Mouse (Mus musculus) G1E (cell line): Measurements from ENCODE around the gene Olfr312. TPM values are rescaled to one million over a fixed set of nuclear protein-coding genes. Genes with fewer than 3 reads are reported as not detected.
A peak's percentile ranks its signal among the peaks of the same experiment; 100 is the strongest.

Source experiments
- ATAC-seq: 2 replicates; pipeline ENCODE4 v1.8.0; 2016; ENCODE audit warnings: mild to moderate bottlenecking; ENCODE audit not compliant: insufficient number of reproducible peaks, poor library complexity, low FRiP score, severe bottlenecking; ENCODE audit errors: extremely low read depth
- DNase-seq: peaks from one replicate; pipeline ENCODE4 v3.0.0; 2012; ENCODE audit warnings: low spot score
- H3K27me3 ChIP-seq: 2 replicates; pipeline ENCODE4 v1.6.1; 2012; ENCODE audit warnings: mild to moderate bottlenecking, low read length, inconsistent platforms; ENCODE audit not compliant: insufficient read depth
- H3K36me3 ChIP-seq: replicated peaks from 2 replicates; pipeline ENCODE3; 2012; ENCODE audit warnings: mild to moderate bottlenecking, inconsistent platforms
- H3K4me1 ChIP-seq: 2 replicates; pipeline ENCODE4 v1.6.1; 2012; ENCODE audit warnings: low read depth, low read length, inconsistent platforms, mixed read lengths; ENCODE audit not compliant: insufficient read depth
- H3K4me3 ChIP-seq: 2 replicates; pipeline ENCODE4 v1.5.1; 2012; ENCODE audit warnings: low read depth, mild to moderate bottlenecking, inconsistent platforms, low read length, moderate library complexity, mixed read lengths
- H3K9me3 ChIP-seq: replicated peaks from 2 replicates; pipeline ENCODE4 v1.6.1; 2012; ENCODE audit warnings: inconsistent platforms
- CTCF ChIP-seq: IDR thresholded peaks from 2 replicates; pipeline ENCODE4 v1.5.1; 2012; ENCODE audit warnings: low read depth, low read length, inconsistent platforms, mixed read lengths
- GATA1 ChIP-seq: IDR thresholded peaks from 2 replicates; pipeline ENCODE4 v1.6.1; 2012; ENCODE audit warnings: borderline replicate concordance, low read length, inconsistent platforms, mixed read lengths
- GATA2 ChIP-seq: IDR thresholded peaks from 2 replicates; pipeline ENCODE4 v1.6.1; 2012; ENCODE audit warnings: low read depth, low read length, inconsistent platforms, borderline replicate concordance
- POLR2AphosphoS5 ChIP-seq: IDR thresholded peaks from 2 replicates; pipeline ENCODE4 v1.6.1; 2012; ENCODE audit warnings: low read depth, low read length, inconsistent platforms; ENCODE audit not compliant: insufficient replicate concordance
- TAL1 ChIP-seq: conservative IDR thresholded peaks from 2 replicates; pipeline ENCODE4 v1.6.1; 2012; ENCODE audit warnings: low read depth, low read length, inconsistent platforms, mixed read lengths
- polyA plus RNA-seq: library from polyadenylated mRNA; stranded (reverse); fragments of >175 nt; gene quantifications from 2 replicates; pipeline ENCODE4 v1.2.3, GENCODE M21; 2012
- total RNA-seq, 2 experiments: library from RNA; stranded (forward) in 1 of 2; stranded (reverse) in 1 of 2; fragments of 200-1000 nt in 1 of 2; fragments of >200 nt in 1 of 2; fragmentation: Nextera tagmentation in 1 of 2; gene quantifications; 2 replicates each; pipeline ENCODE4 v1.2.3; 2014 to 2017

Gene Olfr312
- total and polyA plus RNA-seq, 3 experiments = 0.05 TPM; not detected in 2

DNA sequence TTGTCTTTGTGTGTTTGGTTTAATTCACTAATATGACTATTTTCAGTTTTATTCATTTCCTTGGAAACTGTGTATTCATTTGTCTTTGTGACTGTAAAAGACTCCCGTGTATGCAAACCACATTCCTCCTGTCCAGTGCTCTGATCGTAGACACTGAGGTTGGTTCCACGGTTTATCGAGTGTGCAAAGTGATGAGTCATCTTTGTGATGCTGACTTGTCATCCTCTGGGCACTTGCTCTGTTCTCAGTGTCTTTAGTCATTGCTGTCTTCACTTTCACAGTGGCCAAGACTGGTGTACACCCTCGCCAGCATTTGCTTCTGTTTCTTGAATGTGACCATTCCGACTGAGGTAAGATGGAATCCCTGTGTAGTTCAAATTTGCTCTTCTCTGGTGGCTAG is 38.4 kb upstream of the Olfr312 start:
- 0 out of 2 replicates have a peak, but pooled peaks cover 3% of the 10 kb centered on the region for H3K4me1 ChIP-seq
- no peak overlapping the region for H3K4me3 ChIP-seq
- H3K27me3 ChIP-seq = no peaks in the 10 kb centered on the region
- H3K36me3 ChIP-seq = no peaks in the 10 kb centered on the region
- TF ChIP-seq POLR2AphosphoS5 (no peak), GATA2 (no peak), TAL1 (no peak), GATA1 (no peak)
- ATAC-seq = no peak
- no peak for DNase-seq
- no peaks in the 10 kb centered on the region for H3K9me3 ChIP-seq

DNA sequence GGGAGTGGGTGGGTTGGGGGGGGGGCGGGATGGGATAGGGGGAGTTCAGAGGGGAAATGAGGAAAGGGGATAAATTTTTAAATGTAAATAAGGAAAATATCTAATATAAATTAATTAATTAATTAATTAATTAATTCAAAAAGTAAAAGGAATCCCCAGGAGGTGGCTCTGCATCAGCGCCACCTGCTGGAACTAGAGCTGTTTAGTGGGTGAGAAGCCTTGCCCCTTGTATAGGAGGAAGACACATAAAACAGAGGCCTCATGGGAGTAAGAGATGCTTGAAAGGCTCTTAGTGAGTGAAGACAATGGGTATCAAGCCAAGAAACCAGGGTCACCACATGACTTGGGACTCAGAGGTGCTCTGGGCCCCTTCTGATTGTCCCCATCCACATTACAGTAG is 33.2 kb upstream of the Olfr312 start:
- H3K4me1 ChIP-seq = no peaks in the 10 kb centered on the region
- TF ChIP-seq CTCF (0 out of 2 replicates have a peak, but pooled peaks have one; percentile 6), TAL1 (no peak), GATA2 (no peak), POLR2AphosphoS5 (no peak), GATA1 (no peak)
- H3K36me3 ChIP-seq = no peaks in the 10 kb centered on the region
- no peak for ATAC-seq
- H3K4me3 ChIP-seq = no peak overlapping the region
- no peaks in the 10 kb centered on the region for H3K9me3 ChIP-seq
- peaks cover 9% of the 10 kb centered on the region; the same call in 1 of the 2 replicates for H3K27me3 ChIP-seq
- DNase-seq = peak; percentile 24

DNA sequence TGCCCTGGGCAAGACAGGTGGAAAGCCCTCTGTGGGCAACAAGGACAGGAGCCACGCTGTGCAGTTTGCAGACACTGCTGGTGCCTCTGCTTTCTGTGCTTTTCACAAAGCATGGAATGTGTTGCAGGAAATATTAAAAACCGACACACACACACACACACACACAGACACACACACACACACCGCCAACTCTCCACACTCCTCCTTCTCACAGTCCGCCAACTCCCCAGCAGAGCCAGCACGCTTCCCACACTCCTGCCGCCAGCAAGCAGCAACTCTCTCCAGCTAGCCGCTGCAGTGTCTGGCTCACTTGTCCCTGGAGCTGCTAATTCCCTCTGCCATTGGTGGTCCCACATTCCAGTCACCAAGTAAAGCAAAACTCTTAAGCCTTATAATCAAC is 32.2 kb upstream of the Olfr312 start:
- H3K9me3 ChIP-seq = no peaks in the 10 kb centered on the region
- no peaks in the 10 kb centered on the region for H3K4me1 ChIP-seq
- no peaks in the 10 kb centered on the region for H3K36me3 ChIP-seq
- no peak for TF ChIP-seq GATA1
- TF ChIP-seq GATA2 = no peak
- TF ChIP-seq TAL1 = no peak
- no peak for TF ChIP-seq CTCF
- TF ChIP-seq POLR2AphosphoS5 = no peak
- ATAC-seq (no peak), DNase-seq (no peak)
- no peak overlapping the region for H3K4me3 ChIP-seq
- H3K27me3 ChIP-seq = peaks cover 9% of the 10 kb centered on the region; the same call in 1 of the 2 replicates

DNA sequence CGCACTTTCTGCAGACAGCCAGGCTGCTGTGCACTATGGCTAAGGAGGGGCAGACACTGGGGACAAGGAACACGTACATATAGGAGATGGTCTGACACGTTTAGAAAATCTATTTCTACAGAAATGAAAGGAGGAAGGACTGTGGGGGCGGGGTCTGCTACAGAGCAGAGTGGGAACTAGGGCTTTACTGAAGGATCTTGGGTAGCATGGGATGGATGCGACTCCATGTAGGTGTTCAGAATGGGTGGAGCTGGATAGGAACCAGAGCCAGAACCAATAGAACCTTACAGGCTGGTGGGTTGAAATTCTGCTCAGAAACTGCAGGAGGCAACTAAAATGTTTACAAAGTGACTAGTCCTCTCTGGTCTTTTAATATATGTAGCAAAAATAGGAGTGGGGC is 29.3 kb upstream of the Olfr312 start:
- Histone ChIP-seq H3K4me3 (no peak overlapping the region), H3K4me1 (no peaks in the 10 kb centered on the region), H3K9me3 (no peaks in the 10 kb centered on the region), H3K27me3 (peaks cover 9% of the 10 kb centered on the region; the same call in 1 of the 2 replicates), H3K36me3 (no peaks in the 10 kb centered on the region)
- ATAC-seq = no peak
- TF ChIP-seq POLR2AphosphoS5 (no peak), CTCF (no peak), GATA1 (no peak), GATA2 (no peak), TAL1 (no peak)
- no peak for DNase-seq

DNA sequence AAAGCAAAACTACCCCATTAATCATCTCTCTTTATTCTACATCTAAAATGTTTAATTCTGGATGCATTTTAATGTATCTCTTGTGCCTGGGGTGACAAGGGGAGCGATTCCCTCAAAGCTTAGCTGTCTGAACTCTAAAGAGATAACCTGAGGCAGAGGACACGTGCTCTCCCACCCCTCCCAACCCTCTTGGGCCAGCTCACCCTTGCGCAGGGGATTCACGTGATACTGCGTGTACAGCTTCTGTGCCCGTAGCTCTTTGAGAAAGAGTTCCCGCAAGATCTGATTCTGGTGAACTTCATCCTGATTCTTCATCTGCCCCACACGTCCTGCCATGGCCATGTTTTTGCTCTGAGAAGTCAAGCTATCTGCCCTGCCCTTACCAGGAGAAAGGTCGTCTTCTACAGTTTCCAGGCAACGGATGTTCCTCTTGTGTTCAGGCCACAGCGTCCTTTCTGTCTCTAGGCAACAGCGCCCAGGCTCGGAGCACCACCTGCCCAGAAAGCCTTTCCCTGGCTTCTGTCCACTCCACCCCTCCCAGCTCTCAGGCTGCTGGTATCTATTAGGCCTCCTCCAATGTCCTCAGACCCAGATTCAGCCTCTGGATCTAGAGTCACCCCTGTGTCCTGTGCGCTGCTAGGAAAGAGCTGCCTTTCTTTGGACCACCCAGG is 27.3 kb upstream of the Olfr312 start, which contains the start of gene Fam183b:
TSS of gene Fam183b (minus strand) at position 403 of the 671 bp plus-strand sequence.
- Histone ChIP-seq H3K27me3 (peaks cover 10% of the 10 kb centered on the region), H3K4me3 (no peak within 1 kb of the TSS), H3K4me1 (no peaks in the 10 kb centered on the region), H3K36me3 (no peaks in the 10 kb centered on the region), H3K9me3 (no peaks in the 10 kb centered on the region)
- DNase-seq = no peak
- ATAC-seq = no peak
- TF ChIP-seq CTCF (no peak), GATA1 (no peak), POLR2AphosphoS5 (no peak), TAL1 (no peak), GATA2 (no peak)

DNA sequence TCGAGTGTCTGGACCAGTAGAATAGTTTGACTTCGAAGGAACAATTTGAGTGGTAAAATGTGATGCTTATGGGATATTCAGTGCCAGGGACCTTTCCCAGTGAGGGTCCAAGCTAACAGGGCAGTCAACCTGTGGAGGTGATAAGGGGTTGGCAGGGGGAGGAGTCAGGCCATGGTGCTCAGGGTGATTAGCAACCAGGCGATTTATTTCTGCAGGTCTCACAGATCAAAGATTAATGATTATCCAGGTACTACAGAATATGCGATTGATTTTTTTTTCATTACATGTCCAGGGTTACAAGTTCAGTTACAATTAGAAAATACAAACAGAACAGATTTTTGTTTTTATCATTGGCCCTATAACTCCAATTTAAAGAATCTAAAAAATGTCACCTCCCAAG is 25.2 kb upstream of the Olfr312 start:
- H3K36me3 ChIP-seq = no peaks in the 10 kb centered on the region
- DNase-seq (no peak), ATAC-seq (no peak)
- no peak overlapping the region for H3K4me3 ChIP-seq
- TF ChIP-seq GATA2 (no peak), CTCF (no peak), POLR2AphosphoS5 (no peak), GATA1 (no peak), TAL1 (no peak)
- H3K9me3 ChIP-seq = no peaks in the 10 kb centered on the region
- no peaks in the 10 kb centered on the region for H3K4me1 ChIP-seq
- peaks cover 6% of the 10 kb centered on the region for H3K27me3 ChIP-seq
